Mouse (Mus musculus) heart, adult 2 months (tissue): ENCODE measurements around the gene Sowahb.
"Not testable (repeated sequence)": the region's sequence is repeated elsewhere in the genome, so short reads cannot be mapped to it uniquely, and the experiment has no call there.

Experiments used
- CTCF ChIP-seq: fragments of 200-600 bp; IDR thresholded peaks from 2 replicates; pipeline ENCODE4 v1.8.1; 2022; ENCODE audit warnings: antibody characterized with exemption, mild to moderate bottlenecking, moderate library complexity
- EP300 ChIP-seq: fragments of 200-500 bp; IDR thresholded peaks from 2 replicates; pipeline ENCODE4 v1.6.1; 2011; ENCODE audit warnings: low read depth, low read length, control low read depth; ENCODE audit not compliant: insufficient read depth
- POLR2A ChIP-seq: fragments of 200-500 bp; IDR thresholded peaks from 2 replicates; pipeline ENCODE4 v1.6.1; 2011; ENCODE audit warnings: mild to moderate bottlenecking, low read depth, low read length, control low read depth; ENCODE audit not compliant: insufficient read depth

- not testable (repeated sequence) for TF ChIP-seq POLR2A, CTCF, EP300
Measured at GRCm38 (mm10) chr5:93019207-93019606, 25.6 kb downstream of the Sowahb start.
